Mouse (Mus musculus): ENCODE data around the gene Hmgcr. TPM values are rescaled to one million over a fixed set of nuclear protein-coding genes. Genes with fewer than 3 reads are reported as not detected.
A peak's percentile ranks its signal among the peaks of the same experiment; 100 is the strongest.

Gene Hmgcr
- polyA plus RNA-seq (2014; fragmentation: Nextera tagmentation; extraction: Ambion mirVana) = 172 and 226 TPM in 2 replicates

- peak within 1 kb of the TSS; percentile 98 for H3K27ac ChIP-seq (replicated peaks; ENCODE audit: low read depth, low read length)
- under 1% methylated on average over 70 of the region's 70 CpGs for WGBS
- H3K36me3 ChIP-seq (ENCODE audit: control insufficient read depth, insufficient read depth, low read length) = peaks cover 9% of the 10 kb centered on the region
- H3K4me1 ChIP-seq (ENCODE audit: control insufficient read depth, insufficient read depth, low read length) = peaks cover 28% of the 10 kb centered on the region
- peak within 1 kb of the TSS; percentile 100 for H3K4me3 ChIP-seq (replicated peaks; ENCODE audit: low read depth, low read length)
- H3K9me3 ChIP-seq (ENCODE audit: control insufficient read depth, low read length) = no peaks in the 10 kb centered on the region
- peak; percentile 99 for DNase-seq
- no peaks in the 10 kb centered on the region for H3K27me3 ChIP-seq (ENCODE audit: control insufficient read depth, insufficient read depth, low read length)
- ATAC-seq (ENCODE audit: low FRiP score, low TSS enrichment) = peak; percentile 100
- H3K9ac ChIP-seq (replicated peaks; ENCODE audit: low read length) = peak within 1 kb of the TSS; percentile 97
- peak within 1 kb of the TSS; percentile 82 for H3K4me2 ChIP-seq (ENCODE audit: low read length)
Measured at GRCm38 (mm10) chr13:96670406-96671077, at the start of gene Hmgcr. Hmgcr (minus strand) TSS chr13:96670936.

- WGBS = 85% methylated on average over 2 of the region's 2 CpGs
- H3K27me3 ChIP-seq (ENCODE audit: control insufficient read depth, insufficient read depth, low read length) = no peaks in the 10 kb centered on the region
- H3K27ac ChIP-seq (replicated peaks; ENCODE audit: low read depth, low read length) = no peak overlapping the region
- ATAC-seq (ENCODE audit: low FRiP score, low TSS enrichment) (no peak), DNase-seq (no peak)
- no peak overlapping the region for H3K4me2 ChIP-seq (ENCODE audit: low read length)
- H3K4me1 ChIP-seq (ENCODE audit: control insufficient read depth, insufficient read depth, low read length) = no peaks in the 10 kb centered on the region
- H3K36me3 ChIP-seq (ENCODE audit: control insufficient read depth, insufficient read depth, low read length) = no peaks in the 10 kb centered on the region
- no peaks in the 10 kb centered on the region for H3K9me3 ChIP-seq (ENCODE audit: control insufficient read depth, low read length)
- H3K4me3 ChIP-seq (replicated peaks; ENCODE audit: low read depth, low read length) = no peak overlapping the region
- no peak overlapping the region for H3K9ac ChIP-seq (replicated peaks; ENCODE audit: low read length)
Measured at GRCm38 (mm10) chr13:96720003-96720402, 49.3 kb upstream of the Hmgcr start.

DNA sequence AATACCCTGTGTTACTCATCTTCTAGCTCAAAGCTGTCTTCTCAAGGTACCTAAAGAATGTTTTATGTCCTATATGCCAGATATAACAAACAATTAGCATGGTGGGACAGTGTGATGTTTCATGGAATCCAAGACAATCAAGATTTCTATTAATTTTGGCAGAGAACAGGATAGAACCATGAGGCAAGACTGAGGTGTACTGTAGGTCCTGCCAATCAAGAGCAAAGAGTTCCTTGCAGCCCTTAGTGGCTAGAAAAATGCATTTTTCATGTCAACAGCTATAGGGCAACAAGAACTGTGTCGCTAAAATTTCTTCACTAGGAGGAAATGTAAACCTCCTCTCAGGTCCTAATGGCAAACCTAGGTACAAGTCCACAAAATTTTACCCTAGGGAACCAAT, 47.1 kb upstream of the Hmgcr start:
- no peaks in the 10 kb centered on the region for H3K27me3 ChIP-seq (ENCODE audit: control insufficient read depth, insufficient read depth, low read length)
- WGBS = 54% methylated on average over 1 of the region's 1 CpGs
- no peak overlapping the region for H3K4me2 ChIP-seq (ENCODE audit: low read length)
- H3K27ac ChIP-seq (replicated peaks; ENCODE audit: low read depth, low read length) = no peak overlapping the region
- H3K36me3 ChIP-seq (ENCODE audit: control insufficient read depth, insufficient read depth, low read length) = no peaks in the 10 kb centered on the region
- DNase-seq (no peak), ATAC-seq (ENCODE audit: low FRiP score, low TSS enrichment) (no peak)
- no peaks in the 10 kb centered on the region for H3K9me3 ChIP-seq (ENCODE audit: control insufficient read depth, low read length)
- no peak overlapping the region for H3K4me3 ChIP-seq (replicated peaks; ENCODE audit: low read depth, low read length)
- H3K9ac ChIP-seq (replicated peaks; ENCODE audit: low read length) = no peak overlapping the region
- H3K4me1 ChIP-seq (ENCODE audit: control insufficient read depth, insufficient read depth, low read length) = no peaks in the 10 kb centered on the region

- no peak for DNase-seq
- WGBS = 92% methylated on average over 2 of the region's 2 CpGs
- Histone ChIP-seq H3K9ac (replicated peaks; ENCODE audit: low read length) (no peak overlapping the region), H3K4me2 (ENCODE audit: low read length) (no peak overlapping the region), H3K36me3 (ENCODE audit: control insufficient read depth, insufficient read depth, low read length) (no peaks in the 10 kb centered on the region), H3K27ac (replicated peaks; ENCODE audit: low read depth, low read length) (no peak overlapping the region), H3K4me1 (ENCODE audit: control insufficient read depth, insufficient read depth, low read length) (no peaks in the 10 kb centered on the region), H3K4me3 (replicated peaks; ENCODE audit: low read depth, low read length) (no peak overlapping the region), H3K27me3 (ENCODE audit: control insufficient read depth, insufficient read depth, low read length) (no peaks in the 10 kb centered on the region), H3K9me3 (ENCODE audit: control insufficient read depth, low read length) (no peaks in the 10 kb centered on the region)
- ATAC-seq (ENCODE audit: low FRiP score, low TSS enrichment) = no peak
Measured at GRCm38 (mm10) chr13:96716311-96716710, 45.6 kb upstream of the Hmgcr start.

DNA sequence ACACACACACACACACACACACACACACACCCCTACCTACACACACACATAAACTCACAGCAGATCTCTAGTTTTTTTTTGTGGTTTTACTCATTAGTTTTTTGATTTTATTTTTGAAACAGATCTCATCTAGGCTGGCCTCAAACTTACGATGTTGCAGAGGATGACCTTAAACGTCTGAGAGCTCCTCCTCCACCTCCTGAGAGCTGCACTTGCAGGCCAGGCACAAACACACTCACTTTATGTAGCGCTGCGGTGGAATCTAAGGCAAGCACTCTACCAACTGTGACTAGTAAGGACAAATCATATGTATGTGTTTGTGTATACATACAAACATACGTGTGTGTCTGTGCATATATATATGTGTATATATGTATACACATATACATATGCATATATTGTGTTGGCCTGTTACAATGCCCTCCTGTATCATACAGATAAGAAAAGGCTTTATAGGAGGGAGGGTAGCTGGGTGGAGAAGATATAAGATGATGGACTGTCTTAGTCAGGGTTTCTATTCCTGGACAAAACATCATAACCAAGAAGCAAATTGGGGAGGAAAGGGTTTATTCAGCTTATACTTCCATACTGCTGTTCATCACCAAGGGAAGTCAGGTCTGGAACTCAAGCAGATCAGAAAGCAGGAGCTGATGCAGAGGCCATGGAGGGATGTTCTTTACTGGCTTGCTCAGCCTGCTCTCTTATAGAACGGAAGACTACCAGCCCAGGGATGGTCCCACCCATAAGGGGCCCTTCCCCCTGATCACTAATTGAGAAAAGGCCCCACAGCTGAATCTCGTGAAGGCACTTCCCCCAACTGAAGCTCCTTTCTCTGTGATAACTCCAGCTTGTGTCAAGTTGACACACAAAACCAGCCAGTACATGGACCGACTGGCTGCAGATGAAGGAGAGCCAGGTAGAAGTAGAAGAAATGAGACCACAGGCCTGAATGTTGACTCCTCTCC, 38.8 kb upstream of the Hmgcr start:
- ATAC-seq (ENCODE audit: low FRiP score, low TSS enrichment) (no peak), DNase-seq (no peak)
- WGBS = 79% methylated on average over 8 of the region's 8 CpGs
- Histone ChIP-seq H3K27ac (replicated peaks; ENCODE audit: low read depth, low read length) (no peak overlapping the region), H3K36me3 (ENCODE audit: control insufficient read depth, insufficient read depth, low read length) (no peaks in the 10 kb centered on the region), H3K4me1 (ENCODE audit: control insufficient read depth, insufficient read depth, low read length) (no peaks in the 10 kb centered on the region), H3K4me3 (replicated peaks; ENCODE audit: low read depth, low read length) (no peak overlapping the region), H3K4me2 (ENCODE audit: low read length) (no peak overlapping the region), H3K9me3 (ENCODE audit: control insufficient read depth, low read length) (no peaks in the 10 kb centered on the region), H3K27me3 (ENCODE audit: control insufficient read depth, insufficient read depth, low read length) (no peaks in the 10 kb centered on the region), H3K9ac (replicated peaks; ENCODE audit: low read length) (no peak overlapping the region)

DNA sequence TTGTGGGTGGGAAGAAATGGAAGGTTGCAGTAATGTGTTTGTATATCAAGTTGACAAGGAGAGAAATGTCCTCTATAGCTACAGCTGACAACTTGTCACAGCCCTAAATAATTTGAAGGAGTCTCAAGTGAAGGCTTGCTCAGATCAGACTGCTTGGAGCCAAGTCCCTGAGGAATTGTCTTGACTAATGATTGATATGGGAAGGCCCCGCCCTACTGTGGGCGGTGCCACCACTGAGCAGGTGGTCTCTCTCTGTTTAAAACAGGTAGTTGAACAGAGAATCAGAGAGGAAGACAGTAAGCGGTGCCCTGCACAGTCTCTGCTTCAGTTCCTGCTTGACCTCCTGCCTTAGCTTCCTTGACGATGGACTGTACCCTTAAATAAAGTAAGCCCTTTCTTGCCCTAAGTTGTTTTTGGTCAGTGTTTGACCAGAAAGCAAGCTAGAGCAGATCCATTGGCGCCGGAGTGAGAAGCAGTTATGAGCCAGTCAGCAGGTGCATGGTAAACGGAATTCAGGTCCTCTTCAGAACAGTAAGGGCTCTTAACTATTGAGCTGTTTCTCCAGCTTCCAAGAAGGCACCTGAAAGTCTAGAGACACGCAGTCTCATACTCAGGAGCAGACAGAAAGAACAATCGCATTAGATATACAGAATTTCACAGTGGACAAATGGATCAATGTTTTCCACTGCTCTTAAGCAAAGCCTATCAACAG, 32.0 kb upstream of the Hmgcr start:
- H3K4me3 ChIP-seq (replicated peaks; ENCODE audit: low read depth, low read length) = no peak overlapping the region
- no peak overlapping the region for H3K4me2 ChIP-seq (ENCODE audit: low read length)
- WGBS = 82% methylated on average over 9 of the region's 9 CpGs
- ATAC-seq (ENCODE audit: low FRiP score, low TSS enrichment) (no peak), DNase-seq (no peak)
- no peaks in the 10 kb centered on the region for H3K9me3 ChIP-seq (ENCODE audit: control insufficient read depth, low read length)
- H3K4me1 ChIP-seq (ENCODE audit: control insufficient read depth, insufficient read depth, low read length) = no peaks in the 10 kb centered on the region
- H3K27ac ChIP-seq (replicated peaks; ENCODE audit: low read depth, low read length) = no peak overlapping the region
- H3K36me3 ChIP-seq (ENCODE audit: control insufficient read depth, insufficient read depth, low read length) = no peaks in the 10 kb centered on the region
- H3K27me3 ChIP-seq (ENCODE audit: control insufficient read depth, insufficient read depth, low read length) = no peaks in the 10 kb centered on the region
- no peak overlapping the region for H3K9ac ChIP-seq (replicated peaks; ENCODE audit: low read length)

GRCm38 (mm10) chr13:96697805-96698586, 27.3 kb upstream of the Hmgcr start:
- Histone ChIP-seq H3K4me2 (ENCODE audit: low read length) (no peak overlapping the region), H3K27ac (replicated peaks; ENCODE audit: low read depth, low read length) (no peak overlapping the region), H3K4me3 (replicated peaks; ENCODE audit: low read depth, low read length) (no peak overlapping the region), H3K9ac (replicated peaks; ENCODE audit: low read length) (no peak overlapping the region), H3K4me1 (ENCODE audit: control insufficient read depth, insufficient read depth, low read length) (no peaks in the 10 kb centered on the region), H3K36me3 (ENCODE audit: control insufficient read depth, insufficient read depth, low read length) (no peaks in the 10 kb centered on the region), H3K27me3 (ENCODE audit: control insufficient read depth, insufficient read depth, low read length) (no peaks in the 10 kb centered on the region), H3K9me3 (ENCODE audit: control insufficient read depth, low read length) (no peaks in the 10 kb centered on the region)
- 83% methylated on average over 8 of the region's 8 CpGs for WGBS
- DNase-seq = no peak
- no peak for ATAC-seq (ENCODE audit: low FRiP score, low TSS enrichment)

DNA sequence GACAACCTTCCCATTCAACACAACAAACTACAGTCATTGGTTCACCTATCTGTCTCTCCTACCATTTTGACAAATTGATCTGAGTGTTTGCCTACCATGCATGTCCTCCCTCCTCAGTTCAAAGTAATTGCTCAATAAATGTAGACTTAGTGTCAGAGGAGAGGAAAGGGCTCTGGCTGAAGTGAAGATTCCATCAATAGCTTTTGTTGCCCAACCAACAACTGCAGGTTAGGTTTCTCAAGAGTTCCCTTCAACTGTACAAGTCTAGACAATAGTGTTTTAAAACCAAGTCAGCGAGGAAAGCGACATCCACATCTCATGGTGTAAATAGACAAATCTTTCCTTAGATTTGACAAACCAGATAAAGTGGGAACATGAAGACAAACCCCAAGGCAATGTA, 24.7 kb upstream of the Hmgcr start:
- Histone ChIP-seq H3K9me3 (ENCODE audit: control insufficient read depth, low read length) (no peaks in the 10 kb centered on the region), H3K27ac (replicated peaks; ENCODE audit: low read depth, low read length) (no peak overlapping the region), H3K4me2 (ENCODE audit: low read length) (no peak overlapping the region), H3K4me3 (replicated peaks; ENCODE audit: low read depth, low read length) (no peak overlapping the region), H3K9ac (replicated peaks; ENCODE audit: low read length) (no peak overlapping the region), H3K4me1 (ENCODE audit: control insufficient read depth, insufficient read depth, low read length) (no peaks in the 10 kb centered on the region), H3K27me3 (ENCODE audit: control insufficient read depth, insufficient read depth, low read length) (no peaks in the 10 kb centered on the region), H3K36me3 (ENCODE audit: control insufficient read depth, insufficient read depth, low read length) (no peaks in the 10 kb centered on the region)
- no peak for ATAC-seq (ENCODE audit: low FRiP score, low TSS enrichment)
- WGBS = 93% methylated on average over 2 of the region's 2 CpGs
- DNase-seq = no peak

Measured in midbrain, embryonic 14.5 days (tissue).